Mouse (Mus musculus) intestine, embryonic 16.5 days (tissue): ENCODE results near the gene Pgpep1. TPM values are rescaled to one million over a fixed set of nuclear protein-coding genes. Genes with fewer than 3 reads are reported as not detected.
A peak's percentile ranks its signal among the peaks of the same experiment; 100 is the strongest.

Experiments used
- ATAC-seq: fragments of 200-750 bp; cut with Nextera tagmentation; 2 replicates; pipeline ENCODE4 v1.8.0; 2017; ENCODE audit warnings: moderate TSS enrichment, moderate library complexity
- H3K27ac ChIP-seq: fragments of 300-500 bp; sonication (generic); 2 replicates; pipeline ENCODE4 v1.5.1; 2014; ENCODE audit warnings: mild to moderate bottlenecking, low read length
- H3K27me3 ChIP-seq: fragments of 300-500 bp; sonication (generic); replicated peaks from 2 replicates; pipeline ENCODE4 v1.6.1; 2014; ENCODE audit warnings: low read length, control low read depth, mixed read lengths; ENCODE audit not compliant: control insufficient read depth, insufficient read depth
- H3K36me3 ChIP-seq: fragments of 300-500 bp; sonication (generic); 2 replicates; pipeline ENCODE4 v1.6.1; 2014; ENCODE audit warnings: low read length, control low read depth; ENCODE audit not compliant: control insufficient read depth, insufficient read depth
- H3K4me1 ChIP-seq: fragments of 300-500 bp; sonication (generic); 2 replicates; pipeline ENCODE4 v1.6.1; 2014; ENCODE audit warnings: low read length, control low read depth, mixed read lengths; ENCODE audit not compliant: control insufficient read depth, insufficient read depth
- H3K4me2 ChIP-seq: fragments of 300-500 bp; sonication (generic); 2 replicates; pipeline ENCODE4 v1.6.1; 2014; ENCODE audit warnings: low read depth, low read length, control low read depth
- H3K4me3 ChIP-seq: fragments of 300-500 bp; sonication (generic); 2 replicates; pipeline ENCODE4 v1.5.1; 2014; ENCODE audit warnings: mild to moderate bottlenecking, low read length
- H3K9ac ChIP-seq: fragments of 300-500 bp; sonication (generic); 2 replicates; pipeline ENCODE4 v1.6.1; 2014; ENCODE audit warnings: low read depth, low read length
- H3K9me3 ChIP-seq: fragments of 300-500 bp; sonication (generic); 2 replicates; pipeline ENCODE4 v1.6.1; 2016; ENCODE audit warnings: low read length, control low read depth; ENCODE audit not compliant: control insufficient read depth
- WGBS: fragments of 180-500 bp; shearing (Covaris S2); extraction: QIAGEN DNeasy Blood & Tissue Kit; methylation state at CpG from one replicate; pipeline ENCODE4 v1.1.7; 2014; 5-methylcytosine and 5-hydroxymethylcytosine counted together
- polyA plus RNA-seq: library from polyadenylated mRNA; unstranded; fragments of >200 nt; fragmentation: Nextera tagmentation; extraction: Ambion mirVana; gene quantifications from 2 replicates; pipeline ENCODE4 v1.2.1, GENCODE M21; 2015

Gene Pgpep1
- polyA plus RNA-seq, result 88.3 and 101 TPM in 2 replicates

DNA sequence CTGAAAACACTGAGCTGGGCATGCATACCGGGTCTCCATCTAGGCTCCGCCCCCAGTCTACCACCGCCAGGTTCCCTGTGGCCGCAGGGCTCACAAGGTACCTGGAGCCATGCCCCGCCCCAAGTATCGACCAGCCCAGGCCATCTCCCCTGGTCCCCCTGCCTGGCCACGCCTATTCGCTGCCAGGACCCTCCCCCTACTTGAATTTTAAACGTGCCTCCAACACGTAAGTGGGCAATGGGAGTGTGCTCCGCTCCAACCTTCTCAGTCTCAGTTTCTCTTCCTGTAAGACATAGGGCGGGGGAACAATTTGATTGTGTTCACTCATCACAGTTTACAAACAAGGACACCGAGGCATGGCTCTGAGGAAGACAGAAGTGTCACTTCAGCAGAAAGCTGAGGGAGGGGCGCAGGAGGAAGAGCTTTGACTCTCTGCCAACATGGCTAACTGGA, at the start of gene Pgpep1:
Gene Pgpep1 (minus strand): TSS at position 116 of the 453 bp plus-strand sequence.
- Histone ChIP-seq H3K9ac (peak within 1 kb of the TSS; percentile 85), H3K4me1 (peaks cover 26% of the 10 kb centered on the region), H3K27ac (peak within 1 kb of the TSS; percentile 90), H3K4me3 (peak within 1 kb of the TSS; percentile 70), H3K27me3 (no peaks in the 10 kb centered on the region), H3K36me3 (peaks cover 5% of the 10 kb centered on the region), H3K9me3 (no peaks in the 10 kb centered on the region), H3K4me2 (peak within 1 kb of the TSS; percentile 95)
- ATAC-seq, result peak; percentile 63
- WGBS, result 3% methylated on average over 14 of the region's 14 CpGs

- no peak overlapping the region for H3K9ac ChIP-seq
- no peaks in the 10 kb centered on the region for H3K27me3 ChIP-seq
- 92% methylated on average over 9 of the region's 9 CpGs for WGBS
- ATAC-seq, result no peak
- no peak overlapping the region for H3K4me3 ChIP-seq
- no peak overlapping the region for H3K27ac ChIP-seq
- no peak overlapping the region for H3K4me2 ChIP-seq
- H3K36me3 ChIP-seq, result no peaks in the 10 kb centered on the region
- H3K9me3 ChIP-seq, result no peaks in the 10 kb centered on the region
- H3K4me1 ChIP-seq, result no peaks in the 10 kb centered on the region
Measured at GRCm38 (mm10) chr8:70709794-70710193, 49.6 kb upstream of the Pgpep1 start.

DNA sequence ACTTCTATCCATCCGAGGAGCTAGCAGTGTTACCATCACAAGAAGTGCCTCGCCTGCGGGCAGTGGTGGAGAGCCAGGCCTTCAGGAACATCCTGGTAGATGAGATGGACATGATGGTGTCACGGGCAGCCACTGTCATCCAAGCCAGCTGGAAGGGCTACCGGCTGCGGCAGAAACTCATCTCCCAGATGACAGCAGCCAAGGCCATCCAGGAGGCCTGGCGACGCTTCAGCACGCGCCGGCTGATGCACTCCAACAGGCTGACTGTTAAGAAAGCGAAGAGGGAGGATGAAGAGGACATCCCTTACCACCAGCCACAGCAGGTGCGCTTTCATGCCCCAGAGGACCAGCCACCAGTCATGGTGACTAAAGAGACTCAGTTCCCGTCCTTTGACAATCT, 48.1 kb upstream of the Pgpep1 start:
- WGBS, result 90% methylated on average over 14 of the region's 14 CpGs
- no peak overlapping the region for H3K4me2 ChIP-seq
- H3K4me1 ChIP-seq, result no peaks in the 10 kb centered on the region
- H3K27ac ChIP-seq, result no peak overlapping the region
- no peaks in the 10 kb centered on the region for H3K27me3 ChIP-seq
- H3K9ac ChIP-seq, result no peak overlapping the region
- no peak overlapping the region for H3K4me3 ChIP-seq
- ATAC-seq, result no peak
- H3K36me3 ChIP-seq, result no peaks in the 10 kb centered on the region
- no peaks in the 10 kb centered on the region for H3K9me3 ChIP-seq

DNA sequence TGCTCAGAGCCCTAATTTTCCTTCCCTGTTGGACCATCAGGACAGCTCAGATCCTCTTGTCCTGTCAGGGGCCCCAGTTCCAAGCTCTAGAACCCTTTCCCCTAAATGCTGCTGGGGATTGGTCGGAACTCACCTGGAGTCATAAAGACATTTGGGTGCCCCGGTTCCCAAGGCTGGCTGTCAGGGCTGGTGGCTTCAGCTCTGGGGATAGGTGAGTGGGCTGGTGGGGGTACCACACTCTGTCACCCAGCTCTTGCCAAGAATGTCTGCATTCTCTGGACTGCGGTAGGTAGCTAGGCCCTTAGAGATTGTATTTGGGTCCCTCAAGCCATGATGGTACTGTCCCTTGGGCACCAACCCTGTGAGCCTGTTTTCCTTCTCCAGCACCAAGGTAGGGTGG, 43.1 kb upstream of the Pgpep1 start, which contains the start of gene Iqcn:
Gene Iqcn (plus strand): TSS at position 171 of the 400 bp plus-strand sequence.
- Histone ChIP-seq H3K27ac (peak within 1 kb of the TSS; percentile 31; the same call in 1 of the 2 replicates), H3K27me3 (no peaks in the 10 kb centered on the region), H3K36me3 (no peaks in the 10 kb centered on the region), H3K4me3 (no peak within 1 kb of the TSS), H3K9me3 (no peaks in the 10 kb centered on the region), H3K9ac (no peak within 1 kb of the TSS), H3K4me2 (no peak within 1 kb of the TSS), H3K4me1 (peaks cover 17% of the 10 kb centered on the region)
- no peak for ATAC-seq
- 88% methylated on average over 3 of the region's 3 CpGs for WGBS

- no peak for ATAC-seq
- no peaks in the 10 kb centered on the region for H3K27me3 ChIP-seq
- WGBS, result 82% methylated on average over 3 of the region's 3 CpGs
- no peak overlapping the region for H3K4me3 ChIP-seq
- H3K4me1 ChIP-seq, result peaks cover 21% of the 10 kb centered on the region
- H3K4me2 ChIP-seq, result no peak overlapping the region
- H3K36me3 ChIP-seq, result no peaks in the 10 kb centered on the region
- no peak overlapping the region for H3K9ac ChIP-seq
- no peaks in the 10 kb centered on the region for H3K9me3 ChIP-seq
- H3K27ac ChIP-seq, result no peak overlapping the region
Measured at GRCm38 (mm10) chr8:70702842-70703182, 42.6 kb upstream of the Pgpep1 start.

DNA sequence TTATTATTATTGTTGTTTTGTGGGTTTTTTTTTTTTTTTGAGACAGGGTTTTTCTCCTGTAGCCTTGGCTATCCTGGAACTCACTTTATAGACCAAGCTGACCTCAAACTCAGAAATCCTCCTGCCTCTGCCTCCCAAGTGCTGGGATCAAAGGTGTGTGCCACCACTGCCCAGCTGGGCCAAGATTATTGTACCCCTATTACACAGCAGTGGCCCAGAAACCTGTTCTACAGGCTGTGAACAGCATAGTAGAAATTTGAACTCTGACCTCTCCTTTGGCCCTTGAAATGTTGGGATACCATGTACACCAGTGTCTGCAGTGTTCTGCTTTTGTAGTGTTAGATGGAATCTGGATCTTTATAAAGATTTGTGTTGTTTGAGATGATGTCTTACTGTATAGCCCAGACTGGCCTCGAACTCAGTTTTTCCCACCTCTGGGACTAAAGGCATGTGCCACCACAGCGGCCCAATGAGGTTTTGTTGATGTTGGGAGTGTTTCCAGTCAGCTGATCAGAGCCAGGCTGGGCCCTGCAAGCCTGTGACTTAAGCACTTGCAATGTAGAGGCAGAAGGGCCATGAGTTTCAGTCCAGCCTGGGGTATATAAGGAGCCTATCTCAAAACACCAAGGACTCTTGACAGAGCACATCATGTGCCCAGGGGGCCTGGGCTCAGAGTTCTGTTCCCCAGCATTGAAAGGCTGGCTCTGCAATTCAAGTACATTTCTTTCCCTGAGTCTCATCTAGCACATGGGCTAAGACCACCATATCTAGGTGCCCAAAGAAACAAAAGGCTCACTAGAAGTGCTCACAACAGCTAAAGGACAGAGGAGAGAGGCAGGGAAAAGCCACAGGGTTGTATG, 42.0 kb upstream of the Pgpep1 start:
- Histone ChIP-seq H3K4me1 (peaks cover 27% of the 10 kb centered on the region), H3K27me3 (no peaks in the 10 kb centered on the region), H3K27ac (peak overlapping the region; percentile 31; the same call in 1 of the 2 replicates), H3K9ac (no peak overlapping the region), H3K36me3 (no peaks in the 10 kb centered on the region), H3K9me3 (no peaks in the 10 kb centered on the region), H3K4me3 (peak overlapping the region; percentile 91; the same call in 1 of the 2 replicates), H3K4me2 (no peak overlapping the region; the same call in 1 of the 2 replicates)
- no peak for ATAC-seq
- WGBS, result 67% methylated on average over 2 of the region's 2 CpGs

DNA sequence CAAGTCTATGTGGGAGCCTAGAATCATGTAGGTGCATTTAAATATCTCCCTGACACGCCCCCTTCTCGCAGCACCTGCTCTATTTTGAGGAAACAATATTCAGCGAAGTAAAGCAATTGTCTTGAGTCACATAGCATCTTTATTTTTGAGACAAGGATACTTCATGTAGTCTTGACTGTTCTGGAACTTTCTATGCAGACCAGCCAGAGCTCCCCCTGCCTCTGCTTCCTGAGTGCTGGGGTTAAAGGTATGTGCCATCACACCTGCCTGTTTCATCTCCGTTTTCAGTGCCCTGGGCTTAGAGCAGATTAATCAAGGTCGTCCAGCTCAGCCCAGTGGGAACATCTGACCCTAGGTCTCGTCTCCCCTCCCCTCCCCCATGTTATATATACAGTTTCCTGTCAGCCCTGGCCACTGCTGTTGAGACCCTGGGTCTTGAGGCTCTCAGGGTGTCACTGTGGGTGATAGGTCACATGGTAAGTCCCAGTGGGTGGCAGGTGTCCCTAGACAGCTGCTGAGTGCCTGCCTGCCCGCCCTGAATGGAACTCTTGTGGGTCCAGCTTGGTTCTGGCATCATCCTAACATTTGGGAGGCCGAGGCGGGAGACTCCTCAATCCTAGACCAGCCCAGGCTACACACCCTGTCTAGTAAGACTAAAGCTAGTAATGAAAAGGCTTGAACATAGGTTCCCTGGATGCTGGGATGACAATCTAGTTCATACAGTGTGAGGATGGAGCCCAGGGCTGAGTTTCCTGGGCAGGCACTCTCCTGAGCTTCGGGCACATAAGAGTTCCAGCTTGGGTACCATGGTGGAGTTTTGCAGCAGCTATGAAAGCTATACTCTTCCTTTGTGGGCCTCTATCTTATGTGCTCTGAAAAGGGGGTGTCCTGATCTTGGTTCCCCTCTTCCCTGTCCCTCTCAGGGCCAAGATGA, 41.1 kb upstream of the Pgpep1 start:
- no peak for ATAC-seq

GRCm38 (mm10) chr8:70700555-70700922, 40.4 kb upstream of the Pgpep1 start:
- Histone ChIP-seq H3K27me3 (no peaks in the 10 kb centered on the region), H3K4me3 (peak overlapping the region; percentile 91), H3K27ac (peak overlapping the region; percentile 99), H3K4me2 (peak overlapping the region; percentile 59), H3K9ac (peak overlapping the region; percentile 99), H3K36me3 (no peaks in the 10 kb centered on the region), H3K4me1 (peaks cover 42% of the 10 kb centered on the region), H3K9me3 (no peaks in the 10 kb centered on the region)
- under 1% methylated on average over 20 of the region's 20 CpGs for WGBS
- 0 out of 2 replicates have a peak, but pooled peaks have one; percentile 7 for ATAC-seq

More for the DNA sequence above, 41.1 kb upstream of the Pgpep1 start:
- Histone ChIP-seq H3K4me3 (peak overlapping the region; percentile 91), H3K27ac (peak overlapping the region; percentile 42), H3K36me3 (no peaks in the 10 kb centered on the region), H3K9ac (peak overlapping the region; percentile 99), H3K4me1 (peaks cover 36% of the 10 kb centered on the region), H3K9me3 (no peaks in the 10 kb centered on the region), H3K27me3 (no peaks in the 10 kb centered on the region), H3K4me2 (peak overlapping the region; percentile 59)
- WGBS, result 46% methylated on average over 10 of the region's 10 CpGs
